Mouse (Mus musculus) heart, adult 9 months (tissue): ENCODE data around the gene Ide.
"Not testable (repeated sequence)": the region's sequence is repeated elsewhere in the genome, so short reads cannot be mapped to it uniquely, and the experiment has no call there.

Experiments
- DNase-seq, 2 experiments: peaks; one replicate each; pipeline ENCODE4 v3.0.0; 2022; ENCODE audit warnings: low spot score in 2 of 2

Gene Ide

GRCm38 (mm10) chr19:37265333-37266103, 72.1 kb downstream of the Ide start:
- peak; percentile 71 to 85 for DNase-seq

DNA sequence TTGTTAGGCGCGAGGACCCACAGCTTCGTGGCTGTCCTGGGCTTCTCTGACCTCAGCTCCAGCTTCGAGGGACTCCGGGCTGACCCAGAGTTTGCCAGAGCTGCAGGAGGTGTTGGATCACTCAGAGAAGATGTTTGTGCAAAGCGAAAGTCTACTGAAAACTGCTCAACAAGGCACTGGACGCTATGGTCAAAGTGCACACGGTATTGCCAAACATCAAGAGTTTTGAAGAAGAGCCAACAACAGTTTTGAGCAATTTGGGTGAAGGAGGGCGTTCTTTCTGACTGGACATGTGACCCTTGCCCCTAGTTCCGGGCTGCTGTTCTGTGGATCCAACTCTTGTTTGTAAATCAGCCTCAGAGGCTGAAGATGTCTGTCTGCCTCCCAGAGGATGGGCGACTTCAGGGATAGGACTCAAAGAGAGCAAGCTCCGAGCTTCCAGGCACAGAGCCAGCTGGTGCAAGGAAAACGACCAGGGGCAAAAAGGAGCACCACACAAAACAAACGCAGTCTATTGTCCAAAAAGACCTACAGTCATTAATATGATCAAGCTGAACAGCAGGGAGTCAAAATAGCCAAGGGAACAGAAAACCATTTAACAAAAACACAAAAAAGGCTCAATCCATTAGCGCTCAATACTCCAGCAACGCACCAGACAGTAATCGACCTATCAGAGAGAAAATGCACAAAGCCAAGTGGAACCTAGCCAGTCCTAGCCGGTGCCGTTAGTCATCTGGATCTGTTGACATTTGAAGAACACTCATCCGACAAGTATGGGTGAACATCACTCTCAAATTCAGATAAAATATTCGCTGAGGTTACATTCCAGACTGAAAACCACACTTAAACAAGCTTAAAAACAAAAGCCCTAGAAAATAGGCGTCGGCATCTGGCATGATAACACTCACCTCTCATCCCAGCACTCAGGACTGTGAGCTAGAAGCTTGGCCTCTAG, 73.4 kb downstream of the Ide start:
- DNase-seq = peak; percentile 54 to 67

GRCm38 (mm10) chr19:37263566-37263942, 74.1 kb downstream of the Ide start:
- no peak for DNase-seq

GRCm38 (mm10) chr19:37262389-37262788, 75.3 kb downstream of the Ide start:
- DNase-seq = no peak

DNA sequence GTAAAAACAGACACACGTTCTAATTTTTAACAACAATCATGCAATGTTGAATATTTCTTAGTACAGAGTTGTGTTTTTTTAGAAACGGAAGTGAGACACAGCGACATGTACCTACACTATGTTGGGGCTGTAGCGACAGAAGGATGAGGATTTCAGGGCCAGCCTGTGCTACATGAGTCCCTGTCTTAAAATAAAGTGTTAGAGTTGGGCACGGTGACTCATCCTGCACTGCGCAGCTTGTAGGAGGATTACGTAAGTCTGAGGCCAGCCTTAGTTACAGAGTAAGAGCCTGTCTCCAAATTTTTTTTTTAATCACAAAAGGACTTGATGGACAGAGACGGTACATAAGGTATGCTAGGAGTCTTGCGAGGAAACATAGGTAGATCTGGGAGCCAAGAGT, 82.3 kb downstream of the Ide start:
- DNase-seq = no peak

DNA sequence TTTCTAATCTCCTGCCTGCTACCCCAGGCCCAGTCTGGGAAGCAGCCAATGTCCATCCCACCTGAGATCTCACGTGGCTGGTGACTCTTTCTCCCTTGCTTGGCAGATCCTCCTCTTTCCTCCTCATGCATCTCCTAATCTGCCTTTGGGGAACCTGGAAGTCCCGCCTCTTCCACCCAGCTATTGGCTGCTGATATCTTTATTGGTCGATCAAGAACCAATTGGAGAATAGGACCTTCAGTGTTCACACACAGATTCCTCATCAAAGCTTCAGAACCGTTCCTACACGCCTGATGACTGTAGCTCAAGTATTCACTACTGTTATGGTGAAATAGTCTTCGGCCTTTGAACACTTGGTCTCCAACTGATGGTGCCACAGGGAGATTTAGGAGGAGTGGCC, 85.5 kb downstream of the Ide start:
- no peak for DNase-seq

GRCm38 (mm10) chr19:37248199-37248598, 89.5 kb downstream of the Ide start:
- no peak for DNase-seq

- no peak for DNase-seq
Measured at GRCm38 (mm10) chr19:37246859-37247258, 90.8 kb downstream of the Ide start.

GRCm38 (mm10) chr19:37242707-37243106, 94.9 kb downstream of the Ide start:
- DNase-seq = no peak

DNA sequence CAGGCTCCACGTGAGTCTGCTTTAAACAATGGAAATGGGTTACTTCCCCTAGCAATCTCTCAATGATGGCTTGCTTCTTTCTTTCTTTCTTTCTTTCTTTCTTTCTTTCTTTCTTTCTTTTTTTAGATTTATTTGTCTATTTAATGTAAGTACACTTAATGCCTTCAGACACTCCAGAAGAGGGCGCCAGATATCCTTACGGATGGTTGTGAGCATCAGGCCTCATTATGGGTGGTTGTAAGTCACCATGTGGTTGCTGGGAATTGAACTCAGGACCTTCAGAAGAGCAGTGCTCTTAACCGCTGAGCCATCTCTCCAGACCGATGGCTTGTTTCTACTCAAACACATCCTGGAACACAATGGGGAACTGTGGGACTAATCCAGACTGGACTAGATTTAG, 96.5 kb downstream of the Ide start:
- no peak for DNase-seq

GRCm38 (mm10) chr19:37239096-37239495, 98.6 kb downstream of the Ide start:
- no peak for DNase-seq

GRCm38 (mm10) chr19:37238651-37239050, 99.0 kb downstream of the Ide start:
- DNase-seq = peak in 1 of 2 experiments; percentile 13

GRCm38 (mm10) chr19:37237712-37238437, 99.8 kb downstream of the Ide start:
- DNase-seq = no peak

DNA sequence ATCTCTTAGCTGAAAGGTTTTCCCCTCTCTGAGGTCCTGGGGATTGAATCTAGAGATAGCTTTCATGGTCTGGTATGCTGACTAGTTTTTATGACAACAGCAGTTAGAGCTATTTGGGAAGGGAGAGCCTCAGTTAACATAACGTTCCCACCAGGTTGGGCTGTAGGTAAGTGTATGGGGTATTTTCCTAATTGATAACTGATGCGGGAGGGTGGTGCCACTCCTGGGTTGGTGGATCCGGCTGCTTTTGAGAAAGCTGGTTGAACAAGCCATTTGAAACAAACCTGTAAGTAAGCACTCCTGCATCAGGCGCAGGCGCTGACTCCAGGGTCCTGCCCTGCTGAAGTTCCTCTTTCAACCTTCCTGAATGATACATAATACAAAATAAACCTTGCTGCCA, 100.3 kb downstream of the Ide start:
- DNase-seq = no peak

DNA sequence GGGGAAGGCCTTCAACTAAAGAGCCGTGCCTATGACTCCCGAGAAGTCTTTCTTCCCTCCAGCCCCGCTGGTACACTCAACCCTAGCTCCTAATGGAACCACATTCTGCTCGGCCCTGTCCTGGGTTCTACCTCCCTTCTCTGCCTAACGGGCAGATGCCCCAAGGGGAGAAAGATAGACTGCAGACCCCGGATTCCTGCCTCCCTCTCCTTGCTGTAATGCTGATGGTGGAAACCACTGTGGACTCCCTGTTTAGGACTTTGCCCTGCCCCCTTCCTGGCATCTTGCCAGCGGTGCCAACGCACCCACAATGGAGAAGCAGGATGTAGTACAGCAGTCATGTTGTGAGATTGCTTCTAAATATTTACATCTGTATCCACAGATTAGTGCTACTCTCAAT, 101.8 kb downstream of the Ide start:
- DNase-seq = no peak

- DNase-seq = no peak
Measured at GRCm38 (mm10) chr19:37233561-37234539, 103.8 kb downstream of the Ide start.

DNA sequence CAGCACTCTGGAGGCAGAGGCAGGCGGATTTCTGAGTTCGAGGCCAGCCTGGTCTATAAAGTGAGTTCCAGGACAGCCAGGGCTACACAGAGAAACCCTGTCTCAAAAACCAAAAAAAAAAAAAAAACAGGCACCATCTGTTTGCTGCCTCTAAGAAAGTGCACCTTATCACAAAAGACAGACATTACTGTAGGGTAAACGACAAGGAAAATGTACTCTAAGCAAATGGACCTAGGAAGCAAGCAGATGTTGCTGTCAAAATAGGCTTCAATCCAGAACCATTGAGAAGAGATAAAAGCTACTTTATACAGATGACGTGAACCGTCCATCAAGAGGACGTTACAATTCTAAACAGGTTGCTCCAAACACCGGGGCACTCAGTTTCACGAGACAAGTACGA, 105.1 kb downstream of the Ide start:
- DNase-seq = not testable (repeated sequence)

DNA sequence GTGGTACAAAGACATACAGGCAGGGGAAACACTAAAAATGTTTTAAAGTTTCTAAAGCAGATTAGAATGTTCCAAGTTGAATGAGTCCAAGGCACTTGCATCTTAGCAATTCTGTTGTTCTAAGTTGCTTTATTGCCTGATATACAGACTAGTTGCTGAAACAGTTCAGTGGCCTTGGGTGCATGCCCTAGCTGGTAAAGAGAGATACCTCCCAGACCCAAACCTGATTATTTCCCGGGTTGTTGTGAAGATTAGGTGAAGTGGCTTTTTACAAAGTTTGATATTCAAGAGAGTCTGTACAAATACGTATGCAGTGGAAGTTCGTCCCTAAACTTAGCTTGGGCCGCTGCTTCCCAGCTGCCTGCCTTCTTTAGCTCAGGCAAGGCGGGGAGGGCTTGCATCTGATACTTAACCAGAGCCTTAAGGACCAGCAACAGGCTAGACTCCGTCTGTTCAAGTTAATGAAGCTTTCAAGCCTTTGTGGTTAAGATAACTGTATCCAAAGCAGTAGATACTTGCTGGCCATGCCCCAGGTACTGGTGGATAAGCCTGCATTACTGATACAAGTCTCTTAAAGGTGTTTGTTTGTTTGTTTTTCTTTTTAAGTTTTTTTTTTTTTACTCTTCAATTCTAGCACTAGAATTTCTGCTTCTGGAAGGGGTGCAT, 112.3 kb downstream of the Ide start:
- DNase-seq = no peak
